Mouse (Mus musculus): ENCODE measurements at regions not wholly inside any gene's neighbourhood (a gene's known extent, or its start where the extent isn't known, plus 50 kb on each side); places are given as distances from the start of the nearest gene placed in this dataset.
A peak's percentile ranks its signal among the peaks of the same experiment; 100 is the strongest.

GRCm38 (mm10) chr13:47298010-47298409, 175.6 kb downstream of the Rnf144b start:
- DNase-seq, result no peak

DNA sequence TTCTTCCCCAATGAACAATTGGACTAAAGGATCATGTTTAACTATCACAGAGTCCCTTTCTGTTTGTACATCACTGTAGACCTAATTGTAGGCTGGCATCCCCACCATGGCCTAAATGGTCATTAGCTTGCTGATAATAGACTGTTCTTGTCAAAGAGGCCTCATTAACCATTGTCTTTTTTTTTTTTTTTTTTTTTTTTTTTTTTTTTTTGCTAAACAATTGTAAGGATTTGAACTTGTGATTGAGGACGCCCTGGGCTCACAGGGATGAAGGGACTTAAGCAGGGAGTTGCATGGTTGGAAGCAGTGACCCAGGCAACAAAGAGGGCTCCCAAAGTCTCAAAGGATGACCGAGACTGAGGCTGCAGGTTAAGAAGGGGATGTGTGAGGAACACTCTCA, 178.0 kb downstream of the Rnf144b start:
- DNase-seq, result no peak

GRCm38 (mm10) chr13:47301070-47301469, 178.6 kb downstream of the Rnf144b start:
- peak; percentile 12 for DNase-seq

DNA sequence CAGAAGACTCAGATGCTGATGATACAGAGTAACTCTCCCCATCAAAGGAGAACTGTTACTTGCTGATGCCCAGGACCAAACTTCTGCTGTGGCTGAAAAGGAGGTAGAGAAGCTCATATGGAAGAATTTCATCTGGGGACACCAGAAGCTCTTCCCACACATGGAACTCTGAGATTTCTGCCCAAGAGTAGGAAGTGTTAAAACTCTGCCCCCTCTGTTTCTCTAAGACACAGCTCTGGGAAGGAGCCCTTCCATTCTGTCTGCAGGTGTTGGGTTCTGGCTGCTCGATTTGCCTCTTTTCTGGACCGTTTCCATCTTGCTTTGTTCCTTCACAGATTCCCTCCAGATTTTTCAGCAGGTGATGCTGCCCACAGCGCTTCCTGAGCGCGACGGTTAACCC, 187.0 kb downstream of the Rnf144b start:
- no peak for DNase-seq

DNA sequence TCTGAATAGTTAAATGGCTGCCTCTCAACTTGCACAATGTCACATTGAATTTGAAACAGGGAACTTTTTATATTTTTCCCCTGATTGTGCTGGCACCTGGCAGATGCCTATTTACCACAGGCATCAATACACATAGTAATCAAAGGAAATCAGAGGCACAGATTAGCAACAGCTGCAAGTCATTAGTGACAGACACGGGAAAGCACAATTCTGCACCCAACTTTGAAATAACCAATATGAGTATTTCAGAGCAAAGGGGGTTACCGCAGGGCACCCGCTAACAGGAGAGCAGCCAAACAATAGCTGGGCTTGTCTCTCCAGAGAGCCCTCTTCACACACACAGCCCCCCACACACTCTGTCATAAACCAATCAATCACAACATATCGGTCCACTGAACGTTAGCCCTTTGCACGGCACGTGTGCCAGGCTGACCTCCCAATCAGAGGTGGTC, 188.3 kb downstream of the Rnf144b start:
- DNase-seq, result no peak

DNA sequence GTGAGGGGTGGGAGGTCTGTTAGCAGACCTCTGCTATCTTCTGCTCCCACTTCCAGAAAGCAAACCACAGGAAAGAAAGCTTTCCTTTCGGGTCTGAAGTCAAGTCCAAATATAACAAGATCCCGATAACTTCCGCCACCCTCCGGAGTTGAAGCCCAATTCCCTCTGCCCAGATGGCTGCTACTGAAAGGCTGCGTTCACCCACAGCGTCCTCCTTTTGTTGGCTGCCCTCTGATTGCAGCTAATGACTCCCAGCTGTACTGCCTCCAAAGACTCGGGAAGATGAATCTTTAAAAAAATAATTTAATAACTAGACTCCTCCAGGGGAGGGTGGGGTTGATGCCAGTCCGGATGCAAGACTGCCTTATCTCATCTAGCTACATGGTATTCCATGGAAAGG, 197.1 kb downstream of the Rnf144b start:
- DNase-seq, result no peak

- DNase-seq, result no peak
Observed at GRCm38 (mm10) chr13:47321876-47322275, 199.4 kb downstream of the Rnf144b start.

DNA sequence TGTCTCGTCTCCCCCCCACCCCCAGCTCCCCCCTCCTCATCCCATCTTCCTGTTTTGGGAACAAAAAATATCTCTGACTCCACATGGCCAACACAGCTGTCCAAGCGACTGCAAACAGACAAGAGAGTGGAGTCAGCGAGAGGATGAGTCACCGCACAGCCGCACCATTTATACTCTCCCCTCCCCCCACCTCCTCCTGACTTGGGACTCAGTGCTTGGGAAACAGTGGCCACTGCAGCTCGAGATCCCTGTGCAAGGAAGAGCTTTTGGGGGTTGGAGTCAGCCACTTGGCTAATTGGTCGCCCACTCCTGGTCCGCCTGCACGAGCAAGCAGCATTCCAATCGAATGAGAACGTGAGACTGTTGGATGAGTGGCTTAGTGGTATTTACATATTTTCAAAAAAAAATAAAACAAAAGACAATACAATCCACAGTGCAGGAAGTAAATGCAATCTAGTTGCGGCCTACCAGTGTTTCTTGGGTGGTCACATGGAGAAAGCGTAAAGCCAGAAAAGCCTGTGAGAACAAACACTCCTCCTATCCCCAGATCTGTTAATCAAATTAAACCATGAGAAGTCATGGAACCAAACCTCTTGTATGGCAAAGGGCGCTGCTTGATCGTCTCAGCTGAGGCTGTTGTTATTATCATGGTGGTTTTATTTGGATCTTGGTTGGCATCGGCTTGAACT, 213.7 kb downstream of the Rnf144b start:
- peak; percentile 18 for DNase-seq

GRCm38 (mm10) chr13:47336865-47337441, 214.5 kb downstream of the Rnf144b start:
- DNase-seq, result no peak

GRCm38 (mm10) chr13:47339411-47339810, 217.0 kb downstream of the Rnf144b start:
- DNase-seq, result no peak

DNA sequence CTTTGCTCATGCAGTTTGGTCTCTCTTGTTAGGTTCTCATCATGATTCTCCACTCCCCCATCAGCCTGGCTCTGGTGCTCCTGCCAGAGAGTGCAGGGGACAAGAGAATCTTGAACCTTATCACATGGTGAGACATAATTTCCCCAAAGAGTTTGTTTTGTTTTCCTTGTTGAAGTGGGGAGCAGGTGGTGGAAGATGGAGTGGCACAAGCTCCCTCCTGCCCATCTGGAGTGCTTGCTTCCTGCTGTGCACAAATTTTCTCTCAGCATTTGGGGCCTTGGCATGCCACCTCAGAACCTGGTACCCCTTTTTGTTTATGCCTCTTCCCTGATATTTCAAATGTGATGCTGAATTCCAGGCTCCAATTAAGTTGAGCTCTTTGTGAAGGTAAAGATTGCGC, 219.9 kb downstream of the Rnf144b start:
- no peak for DNase-seq

GRCm38 (mm10) chr13:47345576-47345975, 223.1 kb downstream of the Rnf144b start:
- peak; percentile 38 for DNase-seq

- no peak for DNase-seq
Observed at GRCm38 (mm10) chr13:47347835-47348234, 225.4 kb downstream of the Rnf144b start.

- DNase-seq, result peak; percentile 87
Observed at GRCm38 (mm10) chr13:47348517-47349145, 226.2 kb downstream of the Rnf144b start.

- no peak for DNase-seq
Observed at GRCm38 (mm10) chr13:47354446-47354845, 232.0 kb downstream of the Rnf144b start.

GRCm38 (mm10) chr13:47355169-47355568, 232.7 kb downstream of the Rnf144b start:
- no peak for DNase-seq

DNA sequence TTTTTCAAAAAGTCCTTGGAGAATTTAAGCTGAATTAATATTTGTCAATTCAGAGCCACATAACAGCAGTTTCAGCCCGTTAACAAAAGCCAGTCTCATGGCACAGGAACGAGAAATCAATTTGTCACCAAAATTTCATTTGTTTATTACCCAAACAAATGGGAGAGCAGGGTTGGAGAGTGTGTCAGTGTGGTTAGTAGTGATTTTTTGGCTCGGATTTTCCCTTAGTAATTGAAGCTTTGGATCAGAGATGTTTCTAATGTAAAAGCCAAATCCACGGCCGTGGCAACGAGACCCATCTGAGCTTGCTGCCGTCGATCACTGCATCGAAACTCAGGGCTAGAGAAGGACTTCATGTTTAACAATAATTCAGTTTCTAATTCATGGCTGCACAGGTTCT, 236.5 kb downstream of the Rnf144b start:
- no peak for DNase-seq

DNA sequence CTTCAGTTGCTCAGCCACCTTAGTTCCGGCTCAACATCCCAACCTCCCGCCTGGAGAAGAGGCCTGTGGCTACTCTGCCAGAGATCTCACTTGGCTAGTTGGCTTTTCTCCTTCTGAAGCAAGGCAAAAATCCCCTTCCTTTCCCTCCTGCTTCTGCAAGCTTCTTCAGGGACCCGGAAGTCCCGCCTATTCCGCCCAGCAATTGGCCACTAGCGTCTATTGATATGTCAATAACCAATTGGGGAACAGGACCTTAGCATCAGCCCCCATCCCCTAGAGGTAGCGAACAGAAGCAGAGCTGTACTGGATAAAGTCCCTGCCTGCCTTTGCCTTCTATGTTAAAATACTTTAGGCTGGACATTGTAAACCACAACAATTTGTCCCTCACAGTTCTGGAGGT, 243.3 kb downstream of the Rnf144b start:
- DNase-seq, result no peak

DNA sequence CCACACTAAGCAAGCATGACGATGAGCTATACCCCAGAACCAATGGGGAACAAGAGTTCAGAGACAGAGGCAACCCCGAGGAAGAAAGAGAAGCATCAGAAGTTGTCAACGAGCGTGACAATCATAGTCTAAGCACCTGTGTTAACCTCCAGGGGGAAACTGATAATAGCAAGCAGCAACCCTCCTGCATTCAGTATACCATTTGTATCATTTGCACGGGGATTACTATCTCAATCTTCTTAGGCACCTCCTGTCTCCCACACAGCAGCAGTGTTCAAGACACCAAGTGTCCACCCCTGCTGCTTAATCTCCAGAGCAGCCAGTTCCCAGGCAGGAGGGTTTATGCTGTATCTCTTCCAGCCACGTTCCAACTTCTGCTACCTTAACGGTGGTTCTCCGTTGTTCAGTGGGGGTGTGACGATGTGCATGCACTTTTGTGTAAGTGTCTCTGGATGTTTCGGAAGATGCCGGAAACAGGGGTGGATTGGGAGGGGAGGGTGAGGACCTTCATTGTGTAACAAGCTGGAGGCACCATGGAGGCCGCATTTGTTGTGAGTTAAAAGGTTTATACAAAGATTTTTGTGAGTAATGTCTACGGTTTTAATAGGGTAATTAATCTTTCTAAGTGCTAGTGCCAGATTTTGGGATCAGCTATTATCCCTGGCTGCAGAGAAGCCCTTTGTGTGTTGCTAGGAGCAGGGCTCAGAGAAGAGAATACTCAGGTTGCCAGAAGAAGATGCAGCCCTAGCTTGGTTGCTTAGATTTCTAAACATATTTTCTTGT, 245.8 kb downstream of the Rnf144b start:
- no peak for DNase-seq

GRCm38 (mm10) chr13:47374583-47374982, 252.1 kb downstream of the Rnf144b start:
- DNase-seq, result no peak

GRCm38 (mm10) chr13:47391023-47391422, 268.6 kb downstream of the Rnf144b start:
- no peak for DNase-seq

- no peak for DNase-seq
Observed at GRCm38 (mm10) chr13:47397726-47398350, 275.4 kb downstream of the Rnf144b start.

Data from adrenal gland, postnatal 10 days (tissue).